Mouse (Mus musculus) liver (tissue): ENCODE measurements around the gene Fam187a.

Experiments
- DNase-seq: peaks from one replicate; pipeline ENCODE4 v3.0.0-alpha.2; 2020; ENCODE audit warnings: mixed read lengths

The Fam187a gene

GRCm38 (mm10) chr11:102896641-102897040 is 11.7 kb downstream of the Fam187a start:
- DNase-seq = no peak

- no peak for DNase-seq
These were observed 13.4 kb downstream of the Fam187a start for GRCm38 (mm10) chr11:102898408-102898807.

GRCm38 (mm10) chr11:102900763-102901162 is 15.8 kb downstream of the Fam187a start, which contains the start of gene Gfap:
Gene Gfap (minus strand): TSS chr11:102900912.
- DNase-seq = peak; percentile 83

- DNase-seq = no peak
These were observed 16.2 kb downstream of the Fam187a start for GRCm38 (mm10) chr11:102901199-102901598.

GRCm38 (mm10) chr11:102902107-102902506 is 17.1 kb downstream of the Fam187a start:
- DNase-seq = no peak

GRCm38 (mm10) chr11:102903654-102904053 is 18.7 kb downstream of the Fam187a start:
- peak; percentile 2 for DNase-seq

- DNase-seq = no peak
These were observed 26.4 kb downstream of the Fam187a start for GRCm38 (mm10) chr11:102911376-102911775.

- DNase-seq = no peak
These were observed 30.4 kb downstream of the Fam187a start for GRCm38 (mm10) chr11:102915380-102915779.

GRCm38 (mm10) chr11:102918077-102918476 is 33.1 kb downstream of the Fam187a start:
- DNase-seq = no peak

GRCm38 (mm10) chr11:102921491-102921890 is 36.5 kb downstream of the Fam187a start:
- DNase-seq = no peak

- peak; percentile 97 for DNase-seq
These were observed 39.8 kb downstream of the Fam187a start, which contains the start of gene Kif18b for GRCm38 (mm10) chr11:102924557-102925350. Gene Kif18b (minus strand): TSS chr11:102925124.

GRCm38 (mm10) chr11:102925351-102925717 is 40.4 kb downstream of the Fam187a start:
- peak; percentile 68 for DNase-seq

GRCm38 (mm10) chr11:102930672-102931071 is 45.7 kb downstream of the Fam187a start:
- no peak for DNase-seq

- DNase-seq = no peak
These were observed 51.3 kb downstream of the Fam187a start for GRCm38 (mm10) chr11:102936272-102936671.
